Mouse (Mus musculus): Measurements from ENCODE around the gene Yipf1. TPM values are rescaled to one million over a fixed set of nuclear protein-coding genes. Genes with fewer than 3 reads are reported as not detected.
A peak's percentile ranks its signal among the peaks of the same experiment; 100 is the strongest.

Gene Yipf1
- polyA plus RNA-seq, 1 experiment from 2014 or later = 24.8 TPM

DNA sequence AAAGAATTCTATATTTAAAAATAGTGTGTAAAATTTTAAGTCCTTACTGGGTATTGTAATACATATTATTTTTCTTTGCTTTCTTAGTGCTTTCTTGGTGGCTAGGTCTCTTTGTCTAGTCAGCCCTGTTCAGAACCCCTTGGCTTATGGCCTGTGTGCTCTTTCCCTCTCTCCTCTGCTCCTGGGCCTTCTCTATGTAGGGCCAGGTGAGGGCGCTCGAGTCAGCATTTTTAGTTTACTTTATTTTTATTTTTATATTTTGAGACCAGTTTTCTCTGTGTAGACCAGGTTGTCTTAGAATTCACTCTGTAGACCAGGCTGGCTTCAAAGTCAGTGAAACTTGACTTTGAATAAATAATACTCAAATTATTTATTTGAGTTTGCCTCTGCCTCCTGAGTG, 58.1 kb downstream of the Yipf1 start:
- H3K27ac ChIP-seq (replicated peaks) = no peak overlapping the region
- H3K36me3 ChIP-seq (replicated peaks) = peaks cover 63% of the 10 kb centered on the region
- peaks cover 25% of the 10 kb centered on the region for H3K4me1 ChIP-seq (replicated peaks)
- no peak overlapping the region for H3K4me3 ChIP-seq (replicated peaks)
- WGBS (ENCODE audit: insufficient replicate concordance) = 42% methylated on average over 2 of the region's 2 CpGs
- no peaks in the 10 kb centered on the region for H3K27me3 ChIP-seq
- ATAC-seq (ENCODE audit: insufficient read depth) = no peak
- H3K4me2 ChIP-seq = no peak overlapping the region
- no peak overlapping the region for H3K9ac ChIP-seq
- H3K9me3 ChIP-seq (replicated peaks) = no peaks in the 10 kb centered on the region

DNA sequence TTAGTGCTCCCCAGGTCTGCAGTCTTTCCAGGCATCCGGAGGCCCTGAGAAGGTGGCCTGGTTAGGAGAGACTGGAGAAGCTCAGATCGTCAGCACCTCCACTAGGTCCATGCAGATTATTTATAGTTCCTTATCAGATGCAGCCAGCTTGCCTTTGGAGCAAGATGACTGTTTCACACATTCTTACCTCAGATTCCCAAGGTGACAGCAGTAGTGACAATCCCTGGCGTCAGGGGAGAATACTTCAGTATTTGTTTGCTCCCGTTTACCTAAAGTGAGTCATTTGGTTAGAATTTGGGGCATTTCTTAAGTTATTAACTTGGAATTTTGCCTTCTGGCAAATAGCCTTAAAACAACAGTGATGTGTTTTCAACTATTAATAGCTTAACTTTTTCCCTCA, 60.5 kb downstream of the Yipf1 start:
- ATAC-seq (ENCODE audit: insufficient read depth) = no peak
- no peak overlapping the region for H3K4me3 ChIP-seq (replicated peaks)
- no peak overlapping the region for H3K9ac ChIP-seq
- peaks cover 10% of the 10 kb centered on the region for H3K4me1 ChIP-seq (replicated peaks)
- H3K27me3 ChIP-seq = no peaks in the 10 kb centered on the region
- WGBS (ENCODE audit: insufficient replicate concordance) = 47% methylated on average over 4 of the region's 4 CpGs
- H3K4me2 ChIP-seq = no peak overlapping the region
- H3K27ac ChIP-seq (replicated peaks) = no peak overlapping the region
- H3K9me3 ChIP-seq (replicated peaks) = no peaks in the 10 kb centered on the region
- peaks cover 78% of the 10 kb centered on the region for H3K36me3 ChIP-seq (replicated peaks)

DNA sequence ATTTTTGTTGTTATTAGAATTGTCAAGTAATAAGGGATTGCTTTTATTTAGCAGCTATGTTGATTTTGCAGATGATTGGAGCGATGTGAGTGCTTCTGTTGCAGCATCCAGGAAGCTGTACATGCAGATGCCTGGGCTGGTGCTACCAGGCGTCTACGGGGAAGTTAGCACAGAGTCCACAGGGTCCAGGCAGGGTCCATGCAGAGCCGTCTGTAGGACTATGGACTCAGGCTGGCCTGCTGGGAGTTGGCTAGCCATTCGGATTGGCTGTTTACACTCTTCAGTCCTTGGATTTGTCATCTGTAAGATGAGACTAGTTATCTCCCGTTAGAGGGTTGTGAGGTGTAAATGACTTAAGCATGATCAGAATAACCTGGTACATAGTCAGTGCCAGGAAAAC, 64.8 kb downstream of the Yipf1 start:
- Histone ChIP-seq H3K9me3 (replicated peaks) (no peaks in the 10 kb centered on the region), H3K36me3 (replicated peaks) (peaks cover 79% of the 10 kb centered on the region), H3K9ac (no peak overlapping the region), H3K4me1 (replicated peaks) (peaks cover 7% of the 10 kb centered on the region; the same call in 1 of the 2 replicates), H3K4me3 (replicated peaks) (no peak overlapping the region), H3K27me3 (no peaks in the 10 kb centered on the region), H3K27ac (replicated peaks) (no peak overlapping the region), H3K4me2 (no peak overlapping the region)
- ATAC-seq (ENCODE audit: insufficient read depth) = peak; percentile 82
- WGBS (ENCODE audit: insufficient replicate concordance) = 71% methylated on average over 6 of the region's 6 CpGs

DNA sequence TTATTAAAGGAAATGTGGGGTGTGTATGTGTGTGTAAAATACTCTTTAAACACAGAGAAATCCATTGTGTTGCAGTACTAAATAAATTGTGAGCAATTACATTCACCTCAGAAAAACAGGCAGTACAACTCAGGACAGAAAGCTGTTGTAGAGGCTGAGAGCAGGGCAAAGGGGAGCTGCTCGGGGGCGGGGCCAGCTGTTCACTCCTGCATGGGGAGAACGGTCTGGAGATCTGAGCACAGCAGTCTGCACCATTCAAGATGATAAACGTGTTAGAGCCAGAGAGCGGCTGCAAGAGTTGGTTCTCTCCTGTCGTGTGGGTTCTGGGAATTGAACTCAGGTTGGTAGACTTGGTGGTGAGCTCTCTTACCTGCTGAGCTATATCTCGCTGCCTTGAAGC, 66.7 kb downstream of the Yipf1 start:
- Histone ChIP-seq H3K9me3 (replicated peaks) (no peaks in the 10 kb centered on the region), H3K27ac (replicated peaks) (no peak overlapping the region), H3K9ac (no peak overlapping the region), H3K4me3 (replicated peaks) (no peak overlapping the region), H3K36me3 (replicated peaks) (peaks cover 77% of the 10 kb centered on the region), H3K27me3 (no peaks in the 10 kb centered on the region), H3K4me2 (no peak overlapping the region), H3K4me1 (replicated peaks) (no peaks in the 10 kb centered on the region; the same call in 1 of the 2 replicates)
- no peak for ATAC-seq (ENCODE audit: insufficient read depth)
- 67% methylated on average over 7 of the region's 7 CpGs for WGBS (ENCODE audit: insufficient replicate concordance)

DNA sequence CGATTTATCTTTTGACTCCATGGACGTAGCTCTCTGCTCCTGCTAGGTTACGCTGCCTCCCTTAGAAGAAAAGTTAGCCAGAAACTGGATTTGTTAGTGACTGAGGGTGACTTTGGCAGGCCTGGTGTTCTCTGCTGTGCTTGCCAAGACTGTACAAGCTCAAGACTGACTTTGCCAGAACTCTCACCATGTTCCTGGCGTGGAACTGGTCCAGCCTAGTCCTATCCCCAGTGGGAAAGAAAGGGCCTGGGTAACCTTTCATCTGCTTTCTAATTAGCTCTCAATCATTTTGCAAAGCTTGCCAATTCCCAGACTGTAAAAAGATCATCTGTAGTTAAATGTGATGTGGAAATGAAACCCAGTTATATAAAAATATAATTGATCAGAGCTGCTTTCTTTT, 72.9 kb downstream of the Yipf1 start:
- peaks cover 85% of the 10 kb centered on the region for H3K36me3 ChIP-seq (replicated peaks)
- no peak overlapping the region for H3K4me3 ChIP-seq (replicated peaks)
- H3K4me1 ChIP-seq (replicated peaks) = no peaks in the 10 kb centered on the region
- no peak overlapping the region for H3K9ac ChIP-seq
- no peak overlapping the region for H3K27ac ChIP-seq (replicated peaks)
- no peaks in the 10 kb centered on the region for H3K27me3 ChIP-seq
- no peak for ATAC-seq (ENCODE audit: insufficient read depth)
- H3K9me3 ChIP-seq (replicated peaks) = no peaks in the 10 kb centered on the region
- H3K4me2 ChIP-seq = no peak overlapping the region
- WGBS (ENCODE audit: insufficient replicate concordance) = 86% methylated on average over 4 of the region's 4 CpGs

DNA sequence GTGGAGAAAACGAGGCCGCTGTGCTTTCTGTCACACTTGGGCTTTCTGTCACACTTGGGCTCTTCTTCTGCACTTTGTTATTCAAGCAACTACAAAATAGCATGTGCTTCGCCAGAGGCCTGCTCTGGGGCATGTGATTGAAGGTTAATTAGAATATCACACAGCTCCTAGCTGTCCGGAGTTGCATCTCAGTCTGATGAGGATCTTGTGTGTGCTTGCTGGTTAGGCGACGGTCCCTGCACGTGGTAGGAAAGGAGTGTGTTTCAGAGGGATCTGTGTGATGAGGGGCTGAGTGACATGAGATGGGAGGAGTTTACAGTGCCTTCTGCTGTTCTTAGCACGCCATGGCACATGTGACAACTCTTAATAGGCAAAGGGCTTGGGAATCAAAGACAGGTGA, 73.3 kb downstream of the Yipf1 start:
- H3K4me2 ChIP-seq = no peak overlapping the region

DNA sequence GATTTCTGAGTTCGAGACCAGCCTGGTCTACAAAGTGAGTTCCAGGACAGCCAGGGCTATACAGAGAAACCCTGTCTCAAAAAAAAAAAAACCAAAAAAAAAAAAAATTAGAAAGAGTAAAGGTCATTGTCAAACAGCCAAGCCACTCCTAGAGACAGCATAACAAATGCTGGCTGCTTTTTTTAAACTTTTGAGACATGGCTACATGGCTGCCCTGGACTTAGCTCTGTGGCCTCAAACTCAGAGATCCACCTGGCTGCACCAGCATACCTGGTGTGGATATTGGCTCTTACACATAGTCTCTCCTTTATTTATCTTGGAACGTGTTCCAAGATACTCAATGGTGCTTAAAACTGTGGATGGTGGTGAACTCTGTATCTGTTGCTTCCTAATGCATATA, 74.1 kb downstream of the Yipf1 start:
- H3K9ac ChIP-seq = no peak overlapping the region
- no peak overlapping the region for H3K27ac ChIP-seq (replicated peaks)
- no peak overlapping the region for H3K4me3 ChIP-seq (replicated peaks)
- H3K9me3 ChIP-seq (replicated peaks) = no peaks in the 10 kb centered on the region
- no peak for ATAC-seq (ENCODE audit: insufficient read depth)
- no peaks in the 10 kb centered on the region for H3K4me1 ChIP-seq (replicated peaks)
- peaks cover 83% of the 10 kb centered on the region for H3K36me3 ChIP-seq (replicated peaks)
- no peaks in the 10 kb centered on the region for H3K27me3 ChIP-seq
- no peak overlapping the region for H3K4me2 ChIP-seq
- 81% methylated on average over 2 of the region's 2 CpGs for WGBS (ENCODE audit: insufficient replicate concordance)

More for the DNA sequence above, 73.3 kb downstream of the Yipf1 start:
- Histone ChIP-seq H3K27me3 (no peaks in the 10 kb centered on the region), H3K4me3 (replicated peaks) (no peak overlapping the region), H3K27ac (replicated peaks) (no peak overlapping the region), H3K9me3 (replicated peaks) (no peaks in the 10 kb centered on the region), H3K36me3 (replicated peaks) (peaks cover 86% of the 10 kb centered on the region), H3K4me1 (replicated peaks) (no peaks in the 10 kb centered on the region), H3K9ac (no peak overlapping the region)
- 83% methylated on average over 8 of the region's 8 CpGs for WGBS (ENCODE audit: insufficient replicate concordance)
- ATAC-seq (ENCODE audit: insufficient read depth) = no peak

DNA sequence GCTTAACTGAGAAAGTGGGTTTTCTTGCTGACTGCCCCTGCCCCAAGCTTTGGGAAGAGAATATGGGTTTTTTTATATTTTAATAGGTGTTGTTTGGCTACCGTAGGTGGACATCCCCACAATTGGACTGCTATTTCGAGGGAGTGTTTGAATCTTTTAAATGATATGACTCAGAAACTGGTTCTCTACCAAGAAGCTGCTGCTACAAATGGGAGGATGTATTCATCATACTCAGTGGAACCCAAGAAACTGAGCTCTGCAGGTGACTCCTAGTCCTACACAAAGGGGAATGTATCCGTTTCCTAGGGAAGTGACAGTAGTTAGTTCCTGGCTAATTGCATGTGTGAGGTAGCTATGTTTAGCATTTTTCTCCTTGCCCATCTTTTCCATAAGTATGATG, 75.2 kb downstream of the Yipf1 start:
- H3K4me3 ChIP-seq (replicated peaks) = no peak overlapping the region
- no peaks in the 10 kb centered on the region for H3K9me3 ChIP-seq (replicated peaks)
- H3K4me2 ChIP-seq = no peak overlapping the region
- no peaks in the 10 kb centered on the region for H3K4me1 ChIP-seq (replicated peaks)
- H3K9ac ChIP-seq = no peak overlapping the region
- no peaks in the 10 kb centered on the region for H3K27me3 ChIP-seq
- H3K36me3 ChIP-seq (replicated peaks) = peaks cover 84% of the 10 kb centered on the region
- 84% methylated on average over 3 of the region's 3 CpGs for WGBS (ENCODE audit: insufficient replicate concordance)
- no peak overlapping the region for H3K27ac ChIP-seq (replicated peaks)
- no peak for ATAC-seq (ENCODE audit: insufficient read depth)

DNA sequence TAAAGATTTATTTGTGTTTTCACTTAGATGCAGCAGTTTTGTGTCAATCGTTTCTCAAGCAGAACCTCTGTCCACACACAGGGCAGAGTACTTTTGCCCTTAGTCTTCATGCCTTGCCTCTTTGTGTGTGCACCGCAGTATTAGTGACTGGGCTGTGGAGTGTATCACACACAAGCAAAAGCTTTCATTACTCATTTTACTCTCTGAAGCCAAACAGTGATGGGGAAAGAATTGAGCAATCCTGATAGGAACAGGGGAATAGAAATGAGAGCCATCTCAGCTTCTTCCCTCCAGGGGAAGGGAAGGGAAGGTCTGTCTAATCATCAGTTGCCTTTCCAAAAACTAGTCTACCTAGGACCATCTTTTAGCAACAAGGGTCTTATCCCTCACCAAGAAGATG, 79.6 kb downstream of the Yipf1 start:
- no peaks in the 10 kb centered on the region for H3K27me3 ChIP-seq
- no peak for ATAC-seq (ENCODE audit: insufficient read depth)
- H3K4me2 ChIP-seq = no peak overlapping the region
- no peak overlapping the region for H3K9ac ChIP-seq
- H3K9me3 ChIP-seq (replicated peaks) = no peaks in the 10 kb centered on the region
- 78% methylated on average over 2 of the region's 2 CpGs for WGBS (ENCODE audit: insufficient replicate concordance)
- no peak overlapping the region for H3K4me3 ChIP-seq (replicated peaks)
- H3K27ac ChIP-seq (replicated peaks) = no peak overlapping the region
- H3K4me1 ChIP-seq (replicated peaks) = no peaks in the 10 kb centered on the region
- peaks cover 82% of the 10 kb centered on the region for H3K36me3 ChIP-seq (replicated peaks)

Other genes with a start within 250 kb of the Yipf1 start
- 48.8 and 50.1 TPM in 2 replicates for gene Mrpl37, start 247.5 kb upstream of the Yipf1 start, polyA plus RNA-seq (2015; fragmentation: Nextera tagmentation; extraction: Ambion mirVana)
- gene Cyb5rl, start 247.4 kb upstream of the Yipf1 start, polyA plus RNA-seq (2015; fragmentation: Nextera tagmentation; extraction: Ambion mirVana) = 1.4 and 2.0 TPM in 2 replicates
- gene Cdcp2, start 217.5 kb upstream of the Yipf1 start, polyA plus RNA-seq (2015; fragmentation: Nextera tagmentation; extraction: Ambion mirVana) = not detected in 2 replicates
- gene Tmem59, start 136.0 kb upstream of the Yipf1 start, polyA plus RNA-seq (2015; fragmentation: Nextera tagmentation; extraction: Ambion mirVana) = 178 and 182 TPM in 2 replicates
- gene Tceanc2, start 135.2 kb upstream of the Yipf1 start, polyA plus RNA-seq (2015; fragmentation: Nextera tagmentation; extraction: Ambion mirVana) = 11.9 and 14.4 TPM in 2 replicates
- not detected in 2 replicates for gene Ldlrad1, start 105.2 kb upstream of the Yipf1 start, polyA plus RNA-seq (2015; fragmentation: Nextera tagmentation; extraction: Ambion mirVana)
- 13.7 and 14.3 TPM in 2 replicates for gene Lrrc42, start 60.8 kb upstream of the Yipf1 start, polyA plus RNA-seq (2015; fragmentation: Nextera tagmentation; extraction: Ambion mirVana)
- gene Hspb11, start 60.8 kb upstream of the Yipf1 start, polyA plus RNA-seq (2015; fragmentation: Nextera tagmentation; extraction: Ambion mirVana) = 5.8 and 6.9 TPM in 2 replicates
- gene Dio1, start 7.2 kb upstream of the Yipf1 start, polyA plus RNA-seq (2015; fragmentation: Nextera tagmentation; extraction: Ambion mirVana) = 0.07 TPM in 1 of 2 replicates, not detected in the other
- 14.2 and 14.3 TPM in 2 replicates for gene Ndc1, start 53.4 kb downstream of the Yipf1 start, polyA plus RNA-seq (2015; fragmentation: Nextera tagmentation; extraction: Ambion mirVana)
- gene Glis1, start 120.2 kb downstream of the Yipf1 start, polyA plus RNA-seq (2015; fragmentation: Nextera tagmentation; extraction: Ambion mirVana) = 0.14 and 0.38 TPM in 2 replicates

All from liver, embryonic 15.5 days (tissue).